Mouse (Mus musculus): Measurements from ENCODE around the gene Rbp2.

- no peak for TF ChIP-seq CTCF (conservative IDR thresholded peaks at IDR 0.05; ENCODE audit: low read length)
- TF ChIP-seq POU5F1 (IDR thresholded peaks at IDR 0.05; ENCODE audit: borderline replicate concordance, low read length), result no peak
- no peak for TF ChIP-seq NANOG (IDR thresholded peaks at IDR 0.05; ENCODE audit: borderline replicate concordance, low read length)
Measured at GRCm38 (mm10) chr9:98525543-98525924, 39.6 kb downstream of the Rbp2 start.
